Comparison of ENCODE assay signal across 7 mouse cellular contexts in the genomic region with DNA sequence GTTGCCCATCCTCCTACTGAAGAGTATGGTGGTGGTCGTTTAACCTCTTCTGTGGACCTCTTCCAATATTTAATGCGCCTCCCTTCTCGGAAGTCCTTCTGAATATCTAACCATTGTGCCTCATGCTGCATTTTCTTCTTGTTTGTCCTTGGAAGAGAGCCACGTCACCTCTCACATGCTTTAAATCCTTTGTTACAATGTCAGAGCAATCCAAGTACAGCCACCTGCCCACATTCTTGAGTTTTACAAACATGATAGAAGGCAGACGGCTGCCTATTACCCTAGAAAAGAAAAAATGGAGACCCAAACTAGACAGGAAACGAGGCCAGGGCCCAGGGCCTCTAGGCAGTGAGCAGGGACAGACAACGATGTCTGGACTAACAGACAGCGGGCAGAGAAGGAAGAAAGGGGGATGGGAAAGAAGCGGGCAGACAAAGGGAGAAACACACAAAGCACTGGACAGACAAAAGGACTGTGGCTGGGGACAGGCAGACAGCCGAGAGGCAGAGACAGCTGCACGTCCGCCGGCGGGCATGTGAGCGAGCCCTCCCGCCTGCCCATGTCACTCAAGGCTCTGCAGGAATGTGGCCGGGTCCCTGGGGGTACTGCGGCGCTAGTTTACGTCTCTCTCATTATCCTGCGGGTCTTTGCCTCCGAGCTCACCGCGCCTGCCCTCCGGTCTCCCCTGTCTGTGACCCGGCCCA. TPM values are rescaled to one million over a fixed set of nuclear protein-coding genes. Genes with fewer than 3 reads are reported as not detected.
DNase-seq lines count a peak whose midpoint lies in the region; ATAC-seq and TF ChIP-seq lines count a peak whose summit lies in the region.

No protein-coding gene starts in this region.

- TF ChIP-seq CTCF in lung, postnatal 0 days (IDR thresholded peaks at IDR 0.05) = no peak

- H3K27me3 ChIP-seq in lung, postnatal 0 days (replicated peaks; ENCODE audit: insufficient read depth, low read length) = peaks cover 72% of the 10 kb centered on the region
- peaks cover 99% of the 10 kb centered on the region for H3K27me3 ChIP-seq in forebrain, embryonic 10.5 days (ENCODE audit: poor library complexity, severe bottlenecking)
- peaks cover 92% of the 10 kb centered on the region for H3K27me3 ChIP-seq in limb, embryonic 14.5 days (ENCODE audit: control insufficient read depth, insufficient read depth, low read length)
- peaks cover 69% of the 10 kb centered on the region for H3K27me3 ChIP-seq in stomach, embryonic 15.5 days (replicated peaks)

- H3K9ac ChIP-seq in lung, postnatal 0 days (replicated peaks; ENCODE audit: low read depth) = no peak overlapping the region
- 0 out of 2 replicates have a peak overlapping the region, but pooled peaks have one; percentile 18 for H3K9ac ChIP-seq in limb, embryonic 14.5 days (ENCODE audit: low read depth, low read length, severe bottlenecking)
- 0 out of 2 replicates have a peak overlapping the region, but pooled peaks have one; percentile 10 for H3K9ac ChIP-seq in stomach, embryonic 15.5 days

- H3K4me1 ChIP-seq in lung, postnatal 0 days (ENCODE audit: insufficient read depth, low read depth, low read length) = peaks cover 8% of the 10 kb centered on the region
- peaks cover 47% of the 10 kb centered on the region for H3K4me1 ChIP-seq in forebrain, embryonic 10.5 days
- H3K4me1 ChIP-seq in limb, embryonic 14.5 days (ENCODE audit: control insufficient read depth, insufficient read depth, low read length) = peaks cover 12% of the 10 kb centered on the region
- peaks cover 30% of the 10 kb centered on the region for H3K4me1 ChIP-seq in stomach, embryonic 15.5 days

- DNase-seq in lung, postnatal 0 days (ENCODE audit: low spot score) = no peak
- no peak for DNase-seq in lung, postnatal 36 days
- no peak for DNase-seq in forebrain, embryonic 10.5 days (ENCODE audit: extremely low spot score, low spot score)
- DNase-seq in limb, embryonic 14.5 days (ENCODE audit: low spot score) = peak; percentile 55
- no peak for DNase-seq in thymus, postnatal 14 days
- DNase-seq in layer of hippocampus, postnatal 25 days (ENCODE audit: extremely low spot score in 1 of 2, low spot score in 1 of 2) = no peak

- H3K9me3 ChIP-seq in lung, postnatal 0 days (ENCODE audit: low read length) = no peaks in the 10 kb centered on the region
- H3K9me3 ChIP-seq in forebrain, embryonic 10.5 days = no peaks in the 10 kb centered on the region
- no peaks in the 10 kb centered on the region for H3K9me3 ChIP-seq in limb, embryonic 14.5 days (ENCODE audit: control insufficient read depth, low read length)
- no peaks in the 10 kb centered on the region for H3K9me3 ChIP-seq in stomach, embryonic 15.5 days

- H3K4me3 ChIP-seq in lung, postnatal 0 days (ENCODE audit: low read depth, low read length) = peak overlapping the region; percentile 53
- peak overlapping the region; percentile 52 for H3K4me3 ChIP-seq in forebrain, embryonic 10.5 days
- peak overlapping the region; percentile 40 for H3K4me3 ChIP-seq in limb, embryonic 14.5 days (replicated peaks; ENCODE audit: low read length)
- peak overlapping the region; percentile 51 for H3K4me3 ChIP-seq in stomach, embryonic 15.5 days (replicated peaks)

- no peak for TF ChIP-seq EP300 in lung, postnatal 0 days (IDR thresholded peaks at IDR 0.05)

- peak overlapping the region; percentile 95 for H3K4me2 ChIP-seq in lung, postnatal 0 days (replicated peaks; ENCODE audit: low read depth, low read length)
- peak overlapping the region; percentile 82 for H3K4me2 ChIP-seq in limb, embryonic 14.5 days (replicated peaks; ENCODE audit: low read depth, low read length, severe bottlenecking)
- H3K4me2 ChIP-seq in stomach, embryonic 15.5 days = peak overlapping the region; percentile 96

- H3K27ac ChIP-seq in lung, postnatal 0 days (ENCODE audit: low read length) = no peak overlapping the region
- H3K27ac ChIP-seq in forebrain, embryonic 10.5 days = peak overlapping the region; percentile 54; the same call in 1 of the 2 replicates
- H3K27ac ChIP-seq in limb, embryonic 14.5 days (replicated peaks; ENCODE audit: low read depth, low read length) = peak overlapping the region; percentile 52; the same call in 1 of the 2 replicates
- no peak overlapping the region for H3K27ac ChIP-seq in stomach, embryonic 15.5 days

- no peaks in the 10 kb centered on the region for H3K36me3 ChIP-seq in lung, postnatal 0 days (ENCODE audit: insufficient read depth, low read length)
- H3K36me3 ChIP-seq in forebrain, embryonic 10.5 days (replicated peaks) = no peaks in the 10 kb centered on the region
- no peaks in the 10 kb centered on the region for H3K36me3 ChIP-seq in limb, embryonic 14.5 days (ENCODE audit: control insufficient read depth, insufficient read depth, low read length)
- no peaks in the 10 kb centered on the region for H3K36me3 ChIP-seq in stomach, embryonic 15.5 days

- no peak for TF ChIP-seq POLR2A in limb, embryonic 14.5 days (IDR thresholded peaks at IDR 0.05; ENCODE audit: borderline replicate concordance, extremely low read depth, insufficient read depth, insufficient read length)

- ATAC-seq in lung, postnatal 0 days = peak; percentile 32
- ATAC-seq in limb, embryonic 14.5 days (ENCODE audit: low FRiP score, low read depth) = peak; percentile 58; the same call in 1 of the 2 replicates
- no peak for ATAC-seq in stomach, embryonic 15.5 days (ENCODE audit: insufficient read depth, low FRiP score, low read depth)

- WGBS in lung, postnatal 0 days = 10% methylated on average over 24 of the region's 26 CpGs
- WGBS in forebrain, embryonic 10.5 days = 3% methylated on average over 26 of the region's 26 CpGs
- 5% methylated on average over 25 of the region's 26 CpGs for WGBS in limb, embryonic 14.5 days
- 13% methylated on average over 26 of the region's 26 CpGs for WGBS in stomach, embryonic 15.5 days

RNA-seq across cellular contexts. Expression of a gene that starts 2.9 kb away (rescaled TPM):
- polyA plus RNA-seq in lung, postnatal 0 days (2015; fragmentation: Nextera tagmentation; extraction: Ambion mirVana) = 10.5 and 12.2 TPM in 2 replicates
- polyA plus RNA-seq in forebrain, embryonic 10.5 days (2016; fragmentation: Nextera tagmentation; extraction: Ambion mirVana) = 21.7 and 21.8 TPM in 2 replicates
- polyA plus RNA-seq in limb, embryonic 14.5 days (2012; rRNA removed) = 18.6 and 22.4 TPM in 2 replicates
- 18.2 and 18.9 TPM in 2 replicates for polyA plus RNA-seq in limb, embryonic 14.5 days (2014; fragmentation: Nextera tagmentation; extraction: Ambion mirVana)
- 18.3 and 21.6 TPM in 2 replicates for polyA plus RNA-seq in stomach, embryonic 15.5 days (2015; fragmentation: Nextera tagmentation; extraction: Ambion mirVana)
- 10 to 100 TPM; 17.4 to 20.2 TPM for total RNA-seq in layer of hippocampus, postnatal 25 days (2021)

Comparison
In these comparisons a context has a peak if more than half of its experiments do, and no peak if none do; other contexts are left out.
1. H3K27ac ChIP-seq: peak in forebrain, embryonic 10.5 days (single experiment) and limb, embryonic 14.5 days (single experiment); none in lung, postnatal 0 days (single experiment) and stomach, embryonic 15.5 days (single experiment).
2. Peak in every context shown above with its lines, with median percentiles within 50 percentile points of each other: H3K4me2 ChIP-seq and H3K4me3 ChIP-seq.